Comparison of ENCODE assay signal across 24 mouse cellular contexts in the genomic region with DNA sequence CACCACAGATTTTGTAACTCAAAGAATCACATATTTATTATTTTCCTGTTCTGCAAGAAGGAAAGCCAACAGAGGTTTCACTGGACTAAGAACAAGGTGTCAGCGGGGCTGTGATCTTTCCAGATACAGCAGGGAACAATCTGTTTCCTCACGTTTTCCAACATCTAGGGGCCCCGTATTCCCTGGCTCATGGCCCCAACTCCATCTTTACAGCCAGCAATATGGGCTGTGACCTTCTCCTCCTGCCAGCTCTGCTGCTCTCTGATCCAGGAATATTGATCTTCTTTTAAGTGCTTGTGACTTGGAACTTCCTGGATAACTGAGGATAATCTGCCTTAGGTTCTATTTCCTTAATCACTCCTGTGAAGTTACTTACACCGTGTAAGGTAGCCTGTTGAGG.
"Had no signal": no experiment of that assay in that cellular context is flagged by ENCODE, and none has a peak within 500 bp of the region (broad histone marks: within the 10 kb centered on the region; RNA-seq: fewer than 3 reads in every experiment).

No protein-coding gene starts in this region.

- H3K9ac ChIP-seq: heart, embryonic 12.5 days; hindbrain, embryonic 12.5 days; hindbrain, embryonic 14.5 days; limb, embryonic 12.5 days; limb, embryonic 15.5 days; liver, embryonic 12.5 days; liver, embryonic 14.5 days had no signal

- DNase-seq: gastrocnemius, adult 2 months; gastrocnemius, postnatal 10 days; gastrocnemius, postnatal 25 days; heart, postnatal 10 days; heart, postnatal 4 days; kidney, adult 18-20 months; kidney, adult 8-10 months; kidney, postnatal 10 days; kidney, postnatal 25 days; kidney, postnatal 4 days; left cerebral cortex, postnatal 4 days had no signal

- H3K9me3 ChIP-seq: heart, embryonic 10.5 days; heart, embryonic 12.5 days; hindbrain, embryonic 10.5 days; hindbrain, embryonic 12.5 days; limb, embryonic 12.5 days; limb, embryonic 15.5 days; liver, embryonic 12.5 days had no signal

- H3K36me3 ChIP-seq: heart, embryonic 10.5 days; heart, embryonic 12.5 days; hindbrain, embryonic 10.5 days; hindbrain, embryonic 12.5 days; limb, embryonic 12.5 days; limb, embryonic 15.5 days; liver, embryonic 12.5 days had no signal

- H3K27ac ChIP-seq: gastrocnemius, adult 2 months; heart, embryonic 10.5 days; hindbrain, embryonic 10.5 days; hindbrain, embryonic 12.5 days; hindbrain, embryonic 14.5 days; layer of hippocampus, adult 2 months; left cerebral cortex, adult 2 months; limb, embryonic 12.5 days; limb, embryonic 15.5 days; liver, embryonic 12.5 days; liver, embryonic 14.5 days had no signal

- ATAC-seq: hindbrain, embryonic 16.5 days; inflammation-experienced regulatory T-cells, adult 6 months; liver, embryonic 12.5 days had no signal

- H3K27me3 ChIP-seq: heart, embryonic 12.5 days; hindbrain, embryonic 12.5 days; limb, embryonic 12.5 days; limb, embryonic 15.5 days; liver, embryonic 12.5 days had no signal

- H3K4me1 ChIP-seq: liver, embryonic 12.5 days had no signal

- H3K4me2 ChIP-seq: heart, embryonic 12.5 days; hindbrain, embryonic 12.5 days; hindbrain, embryonic 14.5 days; limb, embryonic 12.5 days; limb, embryonic 15.5 days; liver, embryonic 12.5 days had no signal

- H3K4me3 ChIP-seq: gastrocnemius, adult 2 months; heart, embryonic 10.5 days; heart, embryonic 12.5 days; hindbrain, embryonic 10.5 days; hindbrain, embryonic 12.5 days; layer of hippocampus, adult 2 months; left cerebral cortex, adult 2 months; limb, embryonic 12.5 days; limb, embryonic 15.5 days; liver, embryonic 12.5 days had no signal
